Mouse (Mus musculus) bone marrow, adult 2 months (tissue): ENCODE results near the gene Ilkap. TPM values are rescaled to one million over a fixed set of nuclear protein-coding genes. Genes with fewer than 3 reads are reported as not detected.

Experiments used
- H3K27ac ChIP-seq: fragments of 200-500 bp; 2 replicates; pipeline ENCODE4 v1.5.1; 2012; ENCODE audit warnings: low read depth, mild to moderate bottlenecking, control low read depth, inconsistent platforms, low read length; ENCODE audit not compliant: control insufficient read depth, poor library complexity, insufficient read depth
- H3K4me1 ChIP-seq: fragments of 200-500 bp; 2 replicates; pipeline ENCODE4 v1.6.1; 2011; ENCODE audit warnings: low read length; ENCODE audit not compliant: control insufficient read depth, insufficient read depth
- H3K4me3 ChIP-seq: fragments of 200-500 bp; replicated peaks from 2 replicates; pipeline ENCODE3; 2011; ENCODE audit warnings: mild to moderate bottlenecking, low read depth, low read length, control low read depth; ENCODE audit not compliant: control insufficient read depth
- CTCF ChIP-seq: fragments of 200-500 bp; IDR thresholded peaks from 2 replicates; pipeline ENCODE4 v1.5.1; 2011; ENCODE audit warnings: low read length, control low read depth; ENCODE audit not compliant: control insufficient read depth, insufficient read depth
- POLR2A ChIP-seq: fragments of 200-500 bp; IDR thresholded peaks from 2 replicates; pipeline ENCODE4 v1.6.1; 2011; ENCODE audit warnings: low read depth, mild to moderate bottlenecking, control low read depth, low read length, borderline replicate concordance; ENCODE audit not compliant: control insufficient read depth
- WGBS: fragments of 180-500 bp; shearing (Covaris S2); methylation state at CpG from one replicate; pipeline ENCODE4 v1.1.7; 2018; 5-methylcytosine and 5-hydroxymethylcytosine counted together
- polyA plus RNA-seq: library from polyadenylated mRNA; stranded (reverse); fragments of >200 nt; gene quantifications from 2 replicates; pipeline ENCODE4 v1.2.4, GENCODE M21; 2011; ENCODE audit warnings: low replicate concordance; ENCODE audit not compliant: missing spikeins, insufficient read depth, insufficient read length

Gene Ilkap
- polyA plus RNA-seq, 1 experiment = 202 TPM

- Histone ChIP-seq H3K27ac (peak overlapping the region; percentile 90), H3K4me3 (peak overlapping the region; percentile 84), H3K4me1 (peaks cover 2% of the 10 kb centered on the region)
- TF ChIP-seq CTCF (no peak), POLR2A (peak; percentile 89)
- WGBS = under 1% methylated on average over 34 of the region's 34 CpGs
Observed at GRCm38 (mm10) chr1:91413030-91413506, 14.5 kb upstream of the Ilkap start.

GRCm38 (mm10) chr1:91412286-91413029 is 13.8 kb upstream of the Ilkap start:
- no peak for TF ChIP-seq CTCF
- TF ChIP-seq POLR2A = peak; percentile 30; the same call in 1 of the 2 replicates
- WGBS = 6% methylated on average over 65 of the region's 65 CpGs
- Histone ChIP-seq H3K27ac (peak overlapping the region; percentile 74), H3K4me1 (peaks cover 2% of the 10 kb centered on the region), H3K4me3 (peak overlapping the region; percentile 84)

- Histone ChIP-seq H3K27ac (no peak overlapping the region), H3K4me3 (no peak overlapping the region), H3K4me1 (peaks cover 2% of the 10 kb centered on the region)
- TF ChIP-seq CTCF (no peak), POLR2A (no peak)
- 85% methylated on average over 8 of the region's 8 CpGs for WGBS
Observed at GRCm38 (mm10) chr1:91411631-91412285, 13.1 kb upstream of the Ilkap start.

- TF ChIP-seq POLR2A (no peak), CTCF (no peak)
- Histone ChIP-seq H3K4me3 (no peak overlapping the region), H3K4me1 (peaks cover 4% of the 10 kb centered on the region), H3K27ac (no peak overlapping the region)
- 86% methylated on average over 4 of the region's 4 CpGs for WGBS
Observed at GRCm38 (mm10) chr1:91407819-91408218, 9.2 kb upstream of the Ilkap start.

- Histone ChIP-seq H3K4me3 (peak overlapping the region; percentile 38), H3K27ac (peak overlapping the region; percentile 20; the same call in 1 of the 2 replicates)
- WGBS = 46% methylated on average over 23 of the region's 23 CpGs
Observed at GRCm38 (mm10) chr1:91405406-91406169, 7.0 kb upstream of the Ilkap start.

GRCm38 (mm10) chr1:91404976-91405375 is 6.4 kb upstream of the Ilkap start:
- TF ChIP-seq CTCF = no peak
- no peak for TF ChIP-seq POLR2A
- peaks cover 2% of the 10 kb centered on the region for H3K4me1 ChIP-seq
- H3K27ac ChIP-seq = no peak overlapping the region
- 38% methylated on average over 1 of the region's 1 CpGs for WGBS
- no peak overlapping the region for H3K4me3 ChIP-seq

More at GRCm38 (mm10) chr1:91405406-91406169, 7.0 kb upstream of the Ilkap start:
- peaks cover 2% of the 10 kb centered on the region for H3K4me1 ChIP-seq
- TF ChIP-seq CTCF (no peak), POLR2A (no peak)

- Histone ChIP-seq H3K4me1 (no peaks in the 10 kb centered on the region), H3K4me3 (peak overlapping the region; percentile 92), H3K27ac (peak overlapping the region; percentile 92)
- TF ChIP-seq CTCF (no peak), POLR2A (no peak)
- WGBS = under 1% methylated on average over 12 of the region's 12 CpGs
Observed at GRCm38 (mm10) chr1:91397927-91398259, 722 bp downstream of the Ilkap start.

GRCm38 (mm10) chr1:91390369-91390768 is 8.2 kb downstream of the Ilkap start:
- Histone ChIP-seq H3K27ac (no peak overlapping the region), H3K4me3 (no peak overlapping the region), H3K4me1 (no peaks in the 10 kb centered on the region)
- 87% methylated on average over 5 of the region's 5 CpGs for WGBS
- TF ChIP-seq CTCF = no peak
- no peak for TF ChIP-seq POLR2A
